Mouse (Mus musculus): ENCODE data around the gene Cfap44. TPM values are rescaled to one million over a fixed set of nuclear protein-coding genes. Genes with fewer than 3 reads are reported as not detected.
"Not testable (repeated sequence)": the region's sequence is repeated elsewhere in the genome, so short reads cannot be mapped to it uniquely, and the experiment has no call there.

The Cfap44 gene
- total RNA-seq, 2 experiments from 2014 or later: 6.5 to 8.6 TPM

GRCm38 (mm10) chr16:44417596-44417995, 23.0 kb downstream of the Cfap44 start:
- DNase-seq (ENCODE audit: extremely low spot score in 1 of 2, low spot score in 2 of 2): peak in 1 of 2 experiments; percentile 20
- intact Hi-C loops (cut with DNase I): no loop called here

DNA sequence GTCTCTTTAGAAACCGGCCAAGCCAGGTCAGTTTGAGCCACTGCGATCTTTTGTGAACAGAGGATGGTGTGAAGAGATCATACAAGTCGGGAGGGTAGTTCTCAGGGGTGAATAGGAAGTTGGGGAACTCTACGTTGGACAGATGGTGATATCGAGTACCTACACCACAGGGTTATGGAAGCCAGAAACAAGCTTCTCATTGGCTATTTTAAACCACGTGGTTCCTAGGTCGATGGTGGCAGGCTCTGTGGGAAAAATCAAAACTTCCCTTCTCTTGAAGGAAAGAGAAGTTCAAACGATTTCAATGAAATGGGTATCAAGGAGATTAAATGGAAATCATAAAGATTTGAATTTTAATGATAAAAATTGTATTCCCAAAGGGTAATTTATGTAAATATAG, 27.1 kb downstream of the Cfap44 start:
- intact Hi-C loops (cut with DNase I): no loop called here
- DNase-seq (ENCODE audit: extremely low spot score in 1 of 2, low spot score in 2 of 2): no peak

DNA sequence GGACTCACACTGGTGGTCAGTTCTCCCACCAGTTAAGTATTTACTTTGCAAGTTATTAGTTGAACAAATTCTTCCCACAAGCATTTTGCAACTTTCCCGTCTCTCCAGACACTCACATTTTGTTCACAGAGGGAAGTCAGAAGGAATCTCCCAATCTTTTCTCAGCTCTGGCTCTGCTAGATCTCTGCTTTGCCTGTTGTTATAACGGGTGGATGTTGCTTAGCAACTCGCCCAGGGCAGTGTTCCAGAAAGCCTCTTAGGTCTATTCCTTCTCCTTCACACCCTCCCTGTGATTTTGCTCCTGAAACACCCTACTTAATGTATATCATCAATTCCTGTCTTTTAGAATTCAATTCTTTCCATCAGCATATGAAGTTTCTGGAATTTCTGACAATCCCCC, 28.9 kb downstream of the Cfap44 start:
- intact Hi-C loops (cut with DNase I): no loop called here
- peak; percentile 71 to 79 for DNase-seq (ENCODE audit: extremely low spot score in 1 of 2, low spot score in 2 of 2)

GRCm38 (mm10) chr16:44428456-44428855, 33.9 kb downstream of the Cfap44 start:
- no peak for DNase-seq (ENCODE audit: extremely low spot score in 1 of 2, low spot score in 2 of 2)
- intact Hi-C loops (cut with DNase I): no loop called here

- no peak for DNase-seq (ENCODE audit: extremely low spot score in 1 of 2, low spot score in 2 of 2)
- intact Hi-C loops (cut with DNase I): no loop called here
These were observed 35.4 kb downstream of the Cfap44 start for GRCm38 (mm10) chr16:44430021-44430420.

GRCm38 (mm10) chr16:44434931-44435330, 40.3 kb downstream of the Cfap44 start:
- intact Hi-C loops (cut with DNase I): no loop called here
- DNase-seq (ENCODE audit: extremely low spot score in 1 of 2, low spot score in 2 of 2): no peak

- no peak for DNase-seq (ENCODE audit: extremely low spot score in 1 of 2, low spot score in 2 of 2)
- intact Hi-C loops (cut with DNase I): no loop called here
These were observed 40.9 kb downstream of the Cfap44 start for GRCm38 (mm10) chr16:44435481-44435880.

GRCm38 (mm10) chr16:44441913-44442312, 47.3 kb downstream of the Cfap44 start:
- intact Hi-C loops (cut with DNase I); DNase-seq (ENCODE audit: extremely low spot score in 1 of 2, low spot score in 2 of 2): not testable (repeated sequence)

DNA sequence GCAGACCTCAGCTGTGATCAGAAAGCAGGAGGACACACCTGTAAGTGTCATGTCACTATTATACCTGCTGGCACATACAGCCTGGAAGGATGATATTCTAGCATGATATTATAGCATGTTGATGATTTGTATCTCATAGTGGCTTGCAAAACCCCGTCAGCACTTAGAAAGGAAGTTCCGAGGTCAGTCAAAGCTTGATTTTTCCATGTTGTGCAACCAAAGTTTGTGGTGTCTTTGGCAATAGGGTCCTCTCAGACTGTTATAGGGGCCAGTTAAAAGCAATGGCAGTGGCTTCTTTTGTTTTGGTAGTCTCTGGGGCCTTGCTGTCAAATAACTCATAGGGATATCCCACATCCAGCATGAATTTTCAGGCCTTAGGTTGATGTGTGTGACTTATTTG, 63.3 kb downstream of the Cfap44 start:
- no peak for DNase-seq (ENCODE audit: extremely low spot score in 1 of 2, low spot score in 2 of 2)
- intact Hi-C loops (cut with DNase I): no loop called here

GRCm38 (mm10) chr16:44458826-44459225, 64.2 kb downstream of the Cfap44 start:
- intact Hi-C loops (cut with DNase I): no loop called here
- no peak for DNase-seq (ENCODE audit: extremely low spot score in 1 of 2, low spot score in 2 of 2)

DNA sequence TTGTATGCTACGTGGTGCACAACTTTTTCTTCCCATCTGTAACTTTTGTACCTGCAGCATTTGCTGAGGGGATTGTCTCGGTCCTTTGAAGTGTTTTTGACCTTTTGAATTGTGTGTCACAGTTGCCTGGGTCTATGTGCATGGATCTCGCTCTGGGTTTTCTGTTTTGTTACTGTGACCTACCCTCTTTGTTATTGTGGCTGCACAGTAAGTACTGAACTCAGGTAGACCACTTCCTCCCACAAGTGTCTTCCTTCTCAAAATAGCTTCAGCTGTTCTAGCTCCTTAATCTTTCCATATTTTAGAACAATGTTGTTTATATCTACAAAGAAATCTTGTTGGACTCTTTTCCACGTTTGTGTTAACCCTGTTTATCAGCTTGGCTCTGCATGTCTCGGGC, 66.3 kb downstream of the Cfap44 start:
- intact Hi-C loops (cut with DNase I): no loop called here
- no peak for DNase-seq (ENCODE audit: extremely low spot score in 1 of 2, low spot score in 2 of 2)

GRCm38 (mm10) chr16:44475281-44475680, 80.7 kb downstream of the Cfap44 start:
- no peak for DNase-seq (ENCODE audit: extremely low spot score in 1 of 2, low spot score in 2 of 2)
- intact Hi-C loops (cut with DNase I): no loop called here

- DNase-seq (ENCODE audit: extremely low spot score in 1 of 2, low spot score in 2 of 2): no peak
- intact Hi-C loops (cut with DNase I): no loop called here
These were observed 81.2 kb downstream of the Cfap44 start for GRCm38 (mm10) chr16:44475682-44476375.

DNA sequence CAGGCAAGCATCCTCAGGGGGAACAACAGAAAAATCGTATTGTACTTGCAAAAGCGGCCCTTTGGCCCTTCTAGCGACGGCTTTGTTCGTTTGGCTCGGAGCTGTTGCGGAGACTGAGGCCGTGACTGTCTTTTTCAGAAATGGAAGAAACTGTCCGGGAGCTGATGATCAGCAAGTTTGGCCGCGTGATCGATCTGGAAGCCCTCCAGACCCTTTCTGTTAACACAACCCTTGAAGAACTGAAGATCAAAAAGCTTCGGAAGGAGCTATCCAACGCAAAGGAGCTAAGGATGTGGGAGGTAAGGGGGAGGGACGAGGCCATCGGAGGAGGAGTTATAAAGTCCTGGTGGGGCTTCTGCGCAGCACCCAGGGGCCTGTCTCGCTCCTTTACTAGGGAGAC, 84.2 kb downstream of the Cfap44 start:
- DNase-seq (ENCODE audit: extremely low spot score in 1 of 2, low spot score in 2 of 2): no peak
- intact Hi-C loops (cut with DNase I): no loop called here

DNA sequence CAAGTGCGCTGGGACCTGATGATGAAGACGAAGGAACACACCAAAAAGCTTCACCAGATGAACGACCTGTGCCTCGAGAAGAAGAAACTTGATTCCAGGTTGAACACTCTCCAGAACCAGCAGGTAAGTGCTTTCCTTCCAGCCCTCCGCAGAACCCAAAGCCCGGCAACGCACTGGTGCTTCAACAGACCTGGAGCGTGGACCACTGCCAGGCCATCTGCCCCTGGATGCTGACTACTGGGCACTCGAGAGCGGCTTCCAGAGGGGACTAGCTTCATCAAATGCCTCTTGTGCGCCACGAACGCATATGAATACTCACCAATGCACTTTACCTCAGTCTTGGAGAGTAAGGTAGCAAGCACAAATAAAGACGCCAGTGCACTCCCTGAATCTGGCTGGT, 85.3 kb downstream of the Cfap44 start:
- intact Hi-C loops (cut with DNase I): loop anchor here (10.0 kb wide), 1 partner anchor 225 kb away; no protein-coding TSS in a partner anchor
- no peak for DNase-seq (ENCODE audit: extremely low spot score in 1 of 2, low spot score in 2 of 2)

- no peak for DNase-seq (ENCODE audit: extremely low spot score in 1 of 2, low spot score in 2 of 2)
- intact Hi-C loops (cut with DNase I): loop anchor here (10.0 kb wide), 1 partner anchor 224 kb away; no protein-coding TSS in a partner anchor
These were observed 86.0 kb downstream of the Cfap44 start for GRCm38 (mm10) chr16:44480616-44481015.

- intact Hi-C loops (cut with DNase I): loop anchor here (10.0 kb wide), 1 partner anchor 223 kb away; no protein-coding TSS in a partner anchor
- no peak for DNase-seq (ENCODE audit: extremely low spot score in 1 of 2, low spot score in 2 of 2)
These were observed 87.3 kb downstream of the Cfap44 start for GRCm38 (mm10) chr16:44481599-44482593.

- intact Hi-C loops (cut with DNase I): loop anchor here (10.0 kb wide), 1 partner anchor 221 kb away; no protein-coding TSS in a partner anchor
- peak; percentile 74 to 82 for DNase-seq (ENCODE audit: extremely low spot score in 1 of 2, low spot score in 2 of 2)
These were observed 89.5 kb downstream of the Cfap44 start for GRCm38 (mm10) chr16:44484079-44484478.

- intact Hi-C loops (cut with DNase I): loop anchor here (10.0 kb wide), 1 partner anchor 220 kb away; no protein-coding TSS in a partner anchor
- DNase-seq (ENCODE audit: extremely low spot score in 1 of 2, low spot score in 2 of 2): no peak
These were observed 90.2 kb downstream of the Cfap44 start for GRCm38 (mm10) chr16:44484831-44485230.
